Mouse (Mus musculus) frontal cortex, adult 2 months (tissue): ENCODE data around the gene Atxn7l1. TPM values are rescaled to one million over a fixed set of nuclear protein-coding genes. Genes with fewer than 3 reads are reported as not detected.
A peak's percentile ranks its signal among the peaks of the same experiment; 100 is the strongest.

Experiments used
- DNase-seq, 2 experiments: peaks; one replicate each; pipeline ENCODE4 v3.0.0; 2022; ENCODE audit warnings: low spot score in 1 of 2; ENCODE audit errors: extremely low spot score in 1 of 2
- polyA plus RNA-seq: library from polyadenylated mRNA; depleted of rRNA; stranded (reverse); fragments of >200 nt; gene quantifications from 2 replicates; pipeline ENCODE4 v1.2.3, GENCODE M21; 2012

Gene Atxn7l1
- polyA plus RNA-seq, 1 experiment = 37.0 TPM

GRCm38 (mm10) chr12:33344970-33345772 lies 197.7 kb downstream of the Atxn7l1 start:
- peak in 1 of 2 experiments; percentile 72 for DNase-seq

GRCm38 (mm10) chr12:33345773-33346435 lies 198.4 kb downstream of the Atxn7l1 start:
- no peak for DNase-seq

GRCm38 (mm10) chr12:33352671-33353070 lies 205.2 kb downstream of the Atxn7l1 start:
- no peak for DNase-seq

GRCm38 (mm10) chr12:33358345-33358744 lies 210.9 kb downstream of the Atxn7l1 start:
- DNase-seq = no peak

GRCm38 (mm10) chr12:33359209-33359608 lies 211.7 kb downstream of the Atxn7l1 start:
- no peak for DNase-seq

GRCm38 (mm10) chr12:33359878-33360482 lies 212.5 kb downstream of the Atxn7l1 start:
- peak in 1 of 2 experiments; percentile 61 for DNase-seq

GRCm38 (mm10) chr12:33360729-33361128 lies 213.2 kb downstream of the Atxn7l1 start:
- peak in 1 of 2 experiments; percentile 92 for DNase-seq

- DNase-seq = no peak
These were observed 217.0 kb downstream of the Atxn7l1 start for GRCm38 (mm10) chr12:33364511-33364910.

- no peak for DNase-seq
These were observed 217.6 kb downstream of the Atxn7l1 start for GRCm38 (mm10) chr12:33365133-33365532.

- no peak for DNase-seq
These were observed 222.1 kb downstream of the Atxn7l1 start for GRCm38 (mm10) chr12:33369555-33369954.

- DNase-seq = peak; percentile 56 to 85
These were observed 232.3 kb downstream of the Atxn7l1 start for GRCm38 (mm10) chr12:33379624-33380445.

- peak; percentile 49 to 90 for DNase-seq
These were observed 241.3 kb downstream of the Atxn7l1 start for GRCm38 (mm10) chr12:33388842-33389241.

GRCm38 (mm10) chr12:33390844-33391560 lies 243.5 kb downstream of the Atxn7l1 start:
- DNase-seq = no peak

- peak; percentile 22 to 70 for DNase-seq
These were observed 247.5 kb downstream of the Atxn7l1 start, which contains the start of gene Efcab10 for GRCm38 (mm10) chr12:33394804-33395623. Gene Efcab10 (plus strand): TSS chr12:33394854.

GRCm38 (mm10) chr12:33403265-33403693 lies 255.8 kb downstream of the Atxn7l1 start:
- DNase-seq = peak in 1 of 2 experiments; percentile 44

- no peak for DNase-seq
These were observed 257.5 kb downstream of the Atxn7l1 start for GRCm38 (mm10) chr12:33404996-33405395.

GRCm38 (mm10) chr12:33405398-33406026 lies 258.0 kb downstream of the Atxn7l1 start:
- DNase-seq = no peak

- peak in 1 of 2 experiments; percentile 55 for DNase-seq
These were observed 264.2 kb downstream of the Atxn7l1 start for GRCm38 (mm10) chr12:33411580-33412151.
